Mouse (Mus musculus): ENCODE results near the gene Adcy5. TPM values are rescaled to one million over a fixed set of nuclear protein-coding genes. Genes with fewer than 3 reads are reported as not detected.
A peak's percentile ranks its signal among the peaks of the same experiment; 100 is the strongest.

Adcy5 gene
- total and polyA plus RNA-seq, 3 experiments, result under 0.01 to 0.08 TPM; not detected in 1

- Histone ChIP-seq H3K4me1 (ENCODE audit: control insufficient read depth in 1 of 2, insufficient read depth in 2 of 2, low read length in 2 of 2) (peaks cover 6% of the 10 kb centered on the region in 2 experiments), H3K27me3 (ENCODE audit: control insufficient read depth in 1 of 2, insufficient read depth in 2 of 2, low read length in 2 of 2) (no peaks in the 10 kb centered on the region), H3K4me3 (ENCODE audit: control insufficient read depth in 1 of 2, insufficient read depth in 1 of 2, low read depth in 2 of 2, low read length in 2 of 2) (peak overlapping the region in 1 of 2 experiments; percentile 14; a peak in 2 of 4 replicates), H3K27ac (ENCODE audit: control insufficient read depth, low read depth, low read length) (peak overlapping the region; percentile 71), H3K36me3 (ENCODE audit: control insufficient read depth in 1 of 2, insufficient read depth in 2 of 2, low read length in 2 of 2) (peaks cover 0 to 14% of the 10 kb centered on the region in 2 experiments; a peak in 2 of 4 replicates), H3K79me2 (ENCODE audit: control insufficient read depth, insufficient read depth, low read length, poor library complexity) (no peaks in the 10 kb centered on the region), H3K9ac (ENCODE audit: control insufficient read depth, low read depth, low read length, poor library complexity, severe bottlenecking) (peak overlapping the region; percentile 47), H3K9me3 (replicated peaks; ENCODE audit: insufficient read depth, low read length) (no peaks in the 10 kb centered on the region)
- peak; percentile 89 for DNase-seq (ENCODE audit: low read depth, low spot score)
- no peak for TF ChIP-seq CHD1 (IDR thresholded peaks at IDR 0.05; ENCODE audit: low read depth, low read length)
- 0 out of 2 replicates have a peak, but pooled peaks have one; percentile 23 for TF ChIP-seq MAZ (IDR thresholded peaks at IDR 0.05; ENCODE audit: low read depth, low read length)
- no peak for TF ChIP-seq JUND (IDR thresholded peaks at IDR 0.05; ENCODE audit: low read depth, low read length)
- peak; percentile 21; the same call in 1 of the 2 replicates for TF ChIP-seq MAX (IDR thresholded peaks at IDR 0.05; ENCODE audit: low read length)
- no peak for TF ChIP-seq MYB (IDR thresholded peaks at IDR 0.05; ENCODE audit: low read depth, low read length)
- TF ChIP-seq ELF1 (IDR thresholded peaks at IDR 0.05; ENCODE audit: low read depth, low read length), result no peak
- TF ChIP-seq ZMIZ1 (IDR thresholded peaks at IDR 0.05; ENCODE audit: low read depth, low read length), result no peak
- TF ChIP-seq RCOR1 (IDR thresholded peaks at IDR 0.05; ENCODE audit: low read depth, low read length), result peak; percentile 34; the same call in 1 of the 2 replicates
- no peak for TF ChIP-seq USF2 (IDR thresholded peaks at IDR 0.05; ENCODE audit: borderline replicate concordance in 1 of 2, insufficient read depth in 1 of 2, low read depth in 1 of 2, low read length in 2 of 2)
- no peak for TF ChIP-seq CHD2 (IDR thresholded peaks at IDR 0.05; ENCODE audit: low read length)
- no peak for TF ChIP-seq ZNF384 (IDR thresholded peaks at IDR 0.05; ENCODE audit: low read depth, low read length)
- TF ChIP-seq TCF12 (IDR thresholded peaks at IDR 0.05; ENCODE audit: low read depth, low read length), result 0 out of 2 replicates have a peak, but pooled peaks have one; percentile 26
- TF ChIP-seq POLR2A (IDR thresholded peaks at IDR 0.05; ENCODE audit: control insufficient read depth in 1 of 2, insufficient read depth in 1 of 2, low read depth in 1 of 2, low read length in 2 of 2, poor library complexity in 1 of 2), result peak in 1 of 2 experiments; percentile 72; a peak in 2 of 4 replicates
- TF ChIP-seq NELFE (IDR thresholded peaks at IDR 0.05; ENCODE audit: low read depth, low read length), result peak; percentile 52
- TF ChIP-seq ETS1 (IDR thresholded peaks at IDR 0.05; ENCODE audit: low read depth, low read length), result peak; percentile 49
- peak; percentile 87 for TF ChIP-seq TBP (IDR thresholded peaks at IDR 0.05; ENCODE audit: low read depth, low read length)
- peak; percentile 57; the same call in 1 of the 2 replicates for TF ChIP-seq BHLHE40 (IDR thresholded peaks at IDR 0.05; ENCODE audit: borderline replicate concordance, low read depth, low read length)
- TF ChIP-seq CTCF (IDR thresholded peaks at IDR 0.05 in 2 of 3, conservative IDR thresholded peaks at IDR 0.05 in 1 of 3; ENCODE audit: control insufficient read depth in 1 of 3, insufficient read depth in 1 of 3, low read depth in 2 of 3, low read length in 3 of 3, poor library complexity in 1 of 3, severe bottlenecking in 1 of 3), result peak in 2 of 3 experiments; percentile 50 to 85; a peak in 4 of 6 replicates
- peak; percentile 82 for TF ChIP-seq SIN3A (IDR thresholded peaks at IDR 0.05; ENCODE audit: low read length)
- TF ChIP-seq RAD21 (IDR thresholded peaks at IDR 0.05; ENCODE audit: low read depth, low read length), result peak; percentile 86
- peak; percentile 28; the same call in 1 of the 2 replicates for TF ChIP-seq GATA1 (IDR thresholded peaks at IDR 0.05; ENCODE audit: low read depth, low read length)
- TF ChIP-seq E2F4 (IDR thresholded peaks at IDR 0.05; ENCODE audit: borderline replicate concordance, low read depth, low read length), result no peak
- no peak for TF ChIP-seq GABPA (IDR thresholded peaks at IDR 0.05; ENCODE audit: low read depth, low read length)
- no peak for TF ChIP-seq NRF1 (IDR thresholded peaks at IDR 0.05; ENCODE audit: insufficient read depth, low read depth, low read length, poor library complexity, severe bottlenecking)
- peak; percentile 63 for TF ChIP-seq MXI1 (IDR thresholded peaks at IDR 0.05; ENCODE audit: low read depth, low read length)
- TF ChIP-seq POLR2AphosphoS2 (IDR thresholded peaks at IDR 0.05; ENCODE audit: low read length), result no peak
- TF ChIP-seq TAL1 (IDR thresholded peaks at IDR 0.05; ENCODE audit: low read length), result no peak
- peak; percentile 28; the same call in 1 of the 2 replicates for TF ChIP-seq MYC (IDR thresholded peaks at IDR 0.05; ENCODE audit: low read depth, low read length)
- no peak for TF ChIP-seq USF1 (IDR thresholded peaks at IDR 0.05; ENCODE audit: low read depth, low read length)
- peak; percentile 56 for TF ChIP-seq ZC3H11A (IDR thresholded peaks at IDR 0.05; ENCODE audit: low read depth, low read length)
- TF ChIP-seq MEF2A (IDR thresholded peaks at IDR 0.05; ENCODE audit: extremely low read depth, insufficient replicate concordance, low read depth, low read length, poor library complexity, severe bottlenecking), result no peak
- 0 out of 2 replicates have a peak, but pooled peaks have one; percentile 20 for TF ChIP-seq HCFC1 (IDR thresholded peaks at IDR 0.05; ENCODE audit: low read depth, low read length)
- no peak for TF ChIP-seq ZKSCAN1 (IDR thresholded peaks at IDR 0.05; ENCODE audit: low read depth, low read length)
- TF ChIP-seq POLR2AphosphoS5 (IDR thresholded peaks at IDR 0.05; ENCODE audit: borderline replicate concordance, low read depth, low read length), result no peak
- TF ChIP-seq MAFK (IDR thresholded peaks at IDR 0.05; ENCODE audit: borderline replicate concordance, low read depth, low read length), result no peak
- no peak for TF ChIP-seq UBTF (IDR thresholded peaks at IDR 0.05; ENCODE audit: borderline replicate concordance, insufficient read depth, low read depth, low read length)
- TF ChIP-seq KAT2A (conservative IDR thresholded peaks at IDR 0.05; ENCODE audit: low read depth, low read length), result no peak
Observed at GRCm38 (mm10) chr16:35319335-35319734, 164.7 kb downstream of the Adcy5 start.

All from MEL (cell line).